Mouse (Mus musculus): Measurements from ENCODE around the gene Galc.

GRCm38 (mm10) chr12:98270810-98271566, 11.7 kb upstream of the Galc start:
- TF ChIP-seq GATA1 (IDR thresholded peaks at IDR 0.05; ENCODE audit: borderline replicate concordance, low read length) (no peak), FLI1 (IDR thresholded peaks at IDR 0.05; ENCODE audit: low read length) (no peak)

All from megakaryocyte, embryonic 14.5 days (primary cell).